ENCODE assay signal across 9 mouse cellular contexts in genomic region chr9:51958981-51959380, GRCm38 (mm10).
"Had no signal": no experiment of that assay in that cellular context is flagged by ENCODE, and none has a peak within 500 bp of the region (broad histone marks: within the 10 kb centered on the region; RNA-seq: fewer than 3 reads in every experiment).

No protein-coding gene starts in this region.

- DNase-seq: kidney, adult 8-10 months; kidney, postnatal 25 days; lung, adult 2 months; lung, postnatal 10 days; retina, postnatal 1 day; right cerebral cortex, postnatal 4 days; spleen, adult 18-20 months; thymus, adult 2 months; thymus, postnatal 25 days had no signal
